ENCODE assay signal across 12 mouse cellular contexts in genomic region chr11:10291996-10292395, GRCm38 (mm10).
"Had no signal": no experiment of that assay in that cellular context is flagged by ENCODE, and none has a peak within 500 bp of the region (broad histone marks: within the 10 kb centered on the region; RNA-seq: fewer than 3 reads in every experiment).

No protein-coding gene starts in this region.

- DNase-seq: left cerebral cortex, postnatal 4 days; liver; liver, embryonic 13.5 days; liver, postnatal 0 days; lung, adult 18-20 months; lung, adult 2 months; lung, embryonic 14.5 days; lung, postnatal 10 days; lung, postnatal 14 days; lung, postnatal 36 days; lung, postnatal 4 days; midbrain, embryonic 14.5 days had no signal
